Mouse (Mus musculus): ENCODE data around the gene Vamp3. TPM values are rescaled to one million over a fixed set of nuclear protein-coding genes. Genes with fewer than 3 reads are reported as not detected.

Gene Vamp3
- polyA plus RNA-seq (2015; fragmentation: Nextera tagmentation; extraction: Ambion mirVana), result 104 and 109 TPM in 2 replicates

GRCm38 (mm10) chr4:151057347-151058321 is at the start of gene Vamp3:
Vamp3 (minus strand) TSS chr4:151057963.
- peak within 1 kb of the TSS; percentile 99 for H3K27ac ChIP-seq (ENCODE audit: low read depth, low read length)
- H3K27me3 ChIP-seq (replicated peaks; ENCODE audit: control insufficient read depth, insufficient read depth, low read length), result no peaks in the 10 kb centered on the region
- peak within 1 kb of the TSS; percentile 99 for H3K9ac ChIP-seq (ENCODE audit: low read depth, low read length)
- H3K36me3 ChIP-seq (ENCODE audit: control insufficient read depth, insufficient read depth), result peaks cover 15% of the 10 kb centered on the region; the same call in 1 of the 2 replicates
- no peaks in the 10 kb centered on the region for H3K4me1 ChIP-seq (replicated peaks; ENCODE audit: control insufficient read depth, insufficient read depth, low read length)
- peak; percentile 19; the same call in 1 of the 2 replicates for TF ChIP-seq CTCF (IDR thresholded peaks at IDR 0.05; ENCODE audit: low read depth)
- WGBS, result under 1% methylated on average over 113 of the region's 114 CpGs
- peak within 1 kb of the TSS; percentile 77 for H3K4me2 ChIP-seq (replicated peaks; ENCODE audit: low read depth)
- peak; percentile 99 for ATAC-seq
- peak within 1 kb of the TSS; percentile 99 for H3K4me3 ChIP-seq (ENCODE audit: low read depth, low read length)
- no peaks in the 10 kb centered on the region for H3K9me3 ChIP-seq (ENCODE audit: control insufficient read depth)

- Histone ChIP-seq H3K4me2 (replicated peaks; ENCODE audit: low read depth) (no peak overlapping the region), H3K27me3 (replicated peaks; ENCODE audit: control insufficient read depth, insufficient read depth, low read length) (peaks cover 55% of the 10 kb centered on the region), H3K36me3 (ENCODE audit: control insufficient read depth, insufficient read depth) (no peaks in the 10 kb centered on the region), H3K4me3 (ENCODE audit: low read depth, low read length) (no peak overlapping the region), H3K9ac (ENCODE audit: low read depth, low read length) (no peak overlapping the region), H3K9me3 (ENCODE audit: control insufficient read depth) (no peaks in the 10 kb centered on the region), H3K4me1 (replicated peaks; ENCODE audit: control insufficient read depth, insufficient read depth, low read length) (0 out of 2 replicates have a peak, but pooled peaks cover 4% of the 10 kb centered on the region), H3K27ac (ENCODE audit: low read depth, low read length) (no peak overlapping the region)
- no peak for TF ChIP-seq CTCF (IDR thresholded peaks at IDR 0.05; ENCODE audit: low read depth)
- WGBS, result 49% methylated on average over 10 of the region's 10 CpGs
- no peak for ATAC-seq
Observed at GRCm38 (mm10) chr4:151106468-151106867, 48.7 kb upstream of the Vamp3 start.

- H3K27ac ChIP-seq (ENCODE audit: low read depth, low read length), result no peak overlapping the region
- WGBS, result 69% methylated on average over 6 of the region's 6 CpGs
- TF ChIP-seq CTCF (IDR thresholded peaks at IDR 0.05; ENCODE audit: low read depth), result no peak
- no peaks in the 10 kb centered on the region for H3K36me3 ChIP-seq (ENCODE audit: control insufficient read depth, insufficient read depth)
- H3K27me3 ChIP-seq (replicated peaks; ENCODE audit: control insufficient read depth, insufficient read depth, low read length), result peaks cover 50% of the 10 kb centered on the region
- no peak overlapping the region for H3K9ac ChIP-seq (ENCODE audit: low read depth, low read length)
- ATAC-seq, result no peak
- H3K4me3 ChIP-seq (ENCODE audit: low read depth, low read length), result no peak overlapping the region
- H3K4me1 ChIP-seq (replicated peaks; ENCODE audit: control insufficient read depth, insufficient read depth, low read length), result 0 out of 2 replicates have a peak, but pooled peaks cover 4% of the 10 kb centered on the region
- H3K4me2 ChIP-seq (replicated peaks; ENCODE audit: low read depth), result no peak overlapping the region
- no peaks in the 10 kb centered on the region for H3K9me3 ChIP-seq (ENCODE audit: control insufficient read depth)
Observed at GRCm38 (mm10) chr4:151105886-151106285, 48.1 kb upstream of the Vamp3 start.

- no peak overlapping the region for H3K4me3 ChIP-seq (ENCODE audit: low read depth, low read length)
- no peaks in the 10 kb centered on the region for H3K9me3 ChIP-seq (ENCODE audit: control insufficient read depth)
- no peak overlapping the region for H3K27ac ChIP-seq (ENCODE audit: low read depth, low read length)
- H3K4me2 ChIP-seq (replicated peaks; ENCODE audit: low read depth), result no peak overlapping the region
- ATAC-seq, result no peak
- no peak for TF ChIP-seq CTCF (IDR thresholded peaks at IDR 0.05; ENCODE audit: low read depth)
- H3K9ac ChIP-seq (ENCODE audit: low read depth, low read length), result no peak overlapping the region
- H3K4me1 ChIP-seq (replicated peaks; ENCODE audit: control insufficient read depth, insufficient read depth, low read length), result 0 out of 2 replicates have a peak, but pooled peaks cover 4% of the 10 kb centered on the region
- WGBS, result 86% methylated on average over 10 of the region's 10 CpGs
- no peaks in the 10 kb centered on the region for H3K36me3 ChIP-seq (ENCODE audit: control insufficient read depth, insufficient read depth)
- H3K27me3 ChIP-seq (replicated peaks; ENCODE audit: control insufficient read depth, insufficient read depth, low read length), result peaks cover 33% of the 10 kb centered on the region
Observed at GRCm38 (mm10) chr4:151104147-151104546, 46.4 kb upstream of the Vamp3 start.

GRCm38 (mm10) chr4:151103646-151104045 is 45.9 kb upstream of the Vamp3 start:
- Histone ChIP-seq H3K36me3 (ENCODE audit: control insufficient read depth, insufficient read depth) (no peaks in the 10 kb centered on the region), H3K9ac (ENCODE audit: low read depth, low read length) (no peak overlapping the region), H3K4me2 (replicated peaks; ENCODE audit: low read depth) (no peak overlapping the region), H3K9me3 (ENCODE audit: control insufficient read depth) (no peaks in the 10 kb centered on the region), H3K4me1 (replicated peaks; ENCODE audit: control insufficient read depth, insufficient read depth, low read length) (0 out of 2 replicates have a peak, but pooled peaks cover 4% of the 10 kb centered on the region), H3K27ac (ENCODE audit: low read depth, low read length) (no peak overlapping the region), H3K27me3 (replicated peaks; ENCODE audit: control insufficient read depth, insufficient read depth, low read length) (peaks cover 28% of the 10 kb centered on the region), H3K4me3 (ENCODE audit: low read depth, low read length) (no peak overlapping the region)
- no peak for ATAC-seq
- 80% methylated on average over 11 of the region's 11 CpGs for WGBS
- no peak for TF ChIP-seq CTCF (IDR thresholded peaks at IDR 0.05; ENCODE audit: low read depth)

- Histone ChIP-seq H3K9me3 (ENCODE audit: control insufficient read depth) (no peaks in the 10 kb centered on the region), H3K27me3 (replicated peaks; ENCODE audit: control insufficient read depth, insufficient read depth, low read length) (no peaks in the 10 kb centered on the region), H3K9ac (ENCODE audit: low read depth, low read length) (no peak overlapping the region), H3K4me1 (replicated peaks; ENCODE audit: control insufficient read depth, insufficient read depth, low read length) (no peaks in the 10 kb centered on the region), H3K4me3 (ENCODE audit: low read depth, low read length) (no peak overlapping the region), H3K4me2 (replicated peaks; ENCODE audit: low read depth) (no peak overlapping the region), H3K36me3 (ENCODE audit: control insufficient read depth, insufficient read depth) (no peaks in the 10 kb centered on the region), H3K27ac (ENCODE audit: low read depth, low read length) (no peak overlapping the region)
- 86% methylated on average over 11 of the region's 11 CpGs for WGBS
- TF ChIP-seq CTCF (IDR thresholded peaks at IDR 0.05; ENCODE audit: low read depth), result no peak
- no peak for ATAC-seq
Observed at GRCm38 (mm10) chr4:151097104-151097438, 39.3 kb upstream of the Vamp3 start.

Measured in intestine, postnatal 0 days (tissue).